Mouse (Mus musculus) layer of hippocampus, postnatal 10 days (tissue): ENCODE data around the gene Upk3b. TPM values are rescaled to one million over a fixed set of nuclear protein-coding genes. Genes with fewer than 3 reads are reported as not detected.

Experiments
- DNase-seq, 2 experiments: peaks; one replicate each; pipeline ENCODE4 v3.0.0; 2021; ENCODE audit warnings: low spot score in 2 of 2
- total RNA-seq, 2 experiments: library from RNA; stranded (reverse); gene quantifications; 2 replicates each; pipeline ENCODE4 v1.2.3; 2021

The Upk3b gene
- total RNA-seq, 2 experiments from 2014 or later: not detected

- DNase-seq: no peak
These were observed 31.1 kb downstream of the Upk3b start for GRCm38 (mm10) chr5:136069411-136069810.

- DNase-seq: no peak
These were observed 34.8 kb downstream of the Upk3b start for GRCm38 (mm10) chr5:136073051-136073450.

DNA sequence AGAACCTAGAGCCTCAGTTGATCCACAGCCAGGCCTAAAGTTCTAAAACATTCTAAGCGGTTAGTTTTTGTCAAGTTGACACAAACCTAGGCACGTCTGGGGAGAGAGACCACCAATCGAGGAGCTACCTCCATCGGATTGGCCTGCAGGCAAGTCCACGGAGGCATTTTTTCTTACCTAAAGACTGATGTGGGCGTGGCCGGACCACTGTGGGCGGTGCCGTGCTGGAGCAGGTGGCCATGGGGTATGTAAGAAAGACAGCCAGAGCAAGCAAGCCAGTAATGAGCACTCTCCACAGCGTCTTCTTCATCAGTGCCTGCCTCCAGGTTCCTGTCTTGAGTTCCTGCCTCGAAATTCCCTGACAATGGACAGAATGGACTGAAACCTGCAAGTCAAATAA, 35.2 kb downstream of the Upk3b start:
- no peak for DNase-seq

DNA sequence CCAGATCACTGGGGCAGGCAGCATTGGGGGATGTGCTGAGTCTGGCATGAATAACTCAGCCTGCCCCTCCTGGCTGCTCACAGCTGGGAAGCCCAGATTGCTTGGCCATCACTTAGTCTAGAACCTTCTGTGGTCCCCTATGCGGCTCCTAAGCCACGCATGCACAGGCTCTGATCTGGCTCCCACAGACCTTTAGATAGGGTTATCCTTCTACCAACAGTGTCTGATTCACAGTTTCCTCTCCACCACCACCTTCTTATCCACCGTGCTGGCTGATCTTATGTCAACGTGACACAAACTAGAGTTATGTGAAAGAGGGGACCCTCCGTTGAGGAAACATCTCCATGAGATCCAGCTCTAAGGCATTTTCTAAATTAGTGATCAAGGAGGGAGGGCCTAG, 36.8 kb downstream of the Upk3b start:
- no peak for DNase-seq

GRCm38 (mm10) chr5:136076284-136076683, 38.0 kb downstream of the Upk3b start:
- DNase-seq: peak; percentile 22 to 28

DNA sequence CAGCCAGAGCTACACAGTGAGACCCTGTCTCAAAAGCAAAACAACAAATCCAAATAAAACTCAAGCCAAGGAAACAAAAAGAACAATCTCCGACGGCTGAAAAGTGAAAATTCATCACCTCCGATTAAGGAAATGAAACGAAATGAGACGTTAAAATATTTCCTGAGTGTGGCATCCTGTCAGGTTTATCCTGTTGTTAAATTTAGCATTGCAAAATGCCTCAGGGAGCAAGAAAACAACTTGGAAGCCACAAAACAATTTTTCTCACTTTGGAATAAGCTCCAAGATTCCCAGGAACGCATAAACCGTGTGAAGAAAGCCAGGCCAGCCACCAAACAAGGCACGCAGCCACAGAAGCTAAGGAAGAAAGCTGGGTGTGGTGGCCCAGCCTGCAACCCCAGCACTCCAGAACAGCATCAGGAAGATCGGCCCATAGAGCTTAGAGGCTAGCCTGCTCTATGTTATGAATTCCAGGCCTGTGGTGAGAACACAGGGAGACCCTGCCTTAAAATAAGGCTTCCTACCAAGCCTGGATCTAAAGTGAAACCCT, 38.8 kb downstream of the Upk3b start:
- DNase-seq: no peak

DNA sequence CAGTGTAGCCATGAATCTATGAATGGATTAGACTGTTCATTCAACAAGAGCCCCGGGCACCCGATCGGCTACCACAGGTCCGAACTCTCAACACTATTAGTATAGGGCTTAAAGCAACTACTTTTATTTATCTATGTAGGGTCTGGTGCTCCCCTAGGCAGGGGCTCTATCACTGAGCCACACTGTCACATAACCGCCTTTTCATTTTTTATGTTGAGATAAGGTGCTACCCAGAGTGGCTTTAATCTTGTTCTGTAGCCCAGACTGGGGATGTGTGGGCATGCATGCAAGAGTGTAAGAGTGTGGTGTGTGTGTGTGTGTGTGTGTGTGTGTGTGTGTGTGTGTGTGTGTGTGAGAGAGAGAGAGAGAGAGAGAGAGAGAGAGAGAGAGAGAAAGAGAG, 39.8 kb downstream of the Upk3b start:
- DNase-seq: no peak

- DNase-seq: no peak
These were observed 44.0 kb downstream of the Upk3b start for GRCm38 (mm10) chr5:136082345-136082744.

- DNase-seq: peak; percentile 87 to 92
These were observed 45.4 kb downstream of the Upk3b start, which contains the start of gene Rasa4 for GRCm38 (mm10) chr5:136083669-136084107. Gene Rasa4 (plus strand): TSS chr5:136083916.

DNA sequence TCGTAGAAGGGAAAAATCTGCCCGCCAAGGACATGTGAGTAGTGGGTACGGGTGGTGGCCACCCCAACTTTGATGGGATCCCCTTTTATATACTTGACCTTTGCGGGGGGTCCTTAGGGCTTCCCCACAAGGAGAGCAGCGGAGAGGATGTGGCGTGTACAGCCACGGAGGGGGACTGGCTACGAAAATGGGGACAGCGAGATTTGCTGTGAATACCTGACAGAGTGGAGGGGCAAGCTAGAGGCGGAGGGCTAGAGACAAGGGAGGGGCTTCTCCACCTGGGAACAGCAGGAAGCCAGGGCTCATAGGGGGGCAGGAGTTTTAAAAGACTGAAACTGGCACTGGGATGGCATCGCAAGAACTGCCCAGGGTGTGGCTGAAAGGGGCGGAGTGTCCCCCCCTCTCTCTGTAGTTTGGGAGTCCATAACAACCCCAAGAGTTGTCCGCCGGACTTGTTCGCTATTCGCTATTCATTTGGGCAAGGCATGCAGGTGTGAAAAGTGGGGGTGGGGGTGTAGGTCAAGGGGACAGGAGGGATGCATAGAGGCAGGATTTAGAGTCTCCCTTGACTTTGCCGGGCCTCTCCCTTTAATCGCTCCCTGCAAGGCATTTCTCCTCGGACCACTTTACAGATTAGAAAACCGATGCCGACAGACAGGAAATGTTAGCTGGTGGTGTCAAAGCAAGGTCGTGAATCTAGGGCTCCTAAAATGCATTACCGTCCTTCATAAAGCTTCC, 46.0 kb downstream of the Upk3b start:
- no peak for DNase-seq

DNA sequence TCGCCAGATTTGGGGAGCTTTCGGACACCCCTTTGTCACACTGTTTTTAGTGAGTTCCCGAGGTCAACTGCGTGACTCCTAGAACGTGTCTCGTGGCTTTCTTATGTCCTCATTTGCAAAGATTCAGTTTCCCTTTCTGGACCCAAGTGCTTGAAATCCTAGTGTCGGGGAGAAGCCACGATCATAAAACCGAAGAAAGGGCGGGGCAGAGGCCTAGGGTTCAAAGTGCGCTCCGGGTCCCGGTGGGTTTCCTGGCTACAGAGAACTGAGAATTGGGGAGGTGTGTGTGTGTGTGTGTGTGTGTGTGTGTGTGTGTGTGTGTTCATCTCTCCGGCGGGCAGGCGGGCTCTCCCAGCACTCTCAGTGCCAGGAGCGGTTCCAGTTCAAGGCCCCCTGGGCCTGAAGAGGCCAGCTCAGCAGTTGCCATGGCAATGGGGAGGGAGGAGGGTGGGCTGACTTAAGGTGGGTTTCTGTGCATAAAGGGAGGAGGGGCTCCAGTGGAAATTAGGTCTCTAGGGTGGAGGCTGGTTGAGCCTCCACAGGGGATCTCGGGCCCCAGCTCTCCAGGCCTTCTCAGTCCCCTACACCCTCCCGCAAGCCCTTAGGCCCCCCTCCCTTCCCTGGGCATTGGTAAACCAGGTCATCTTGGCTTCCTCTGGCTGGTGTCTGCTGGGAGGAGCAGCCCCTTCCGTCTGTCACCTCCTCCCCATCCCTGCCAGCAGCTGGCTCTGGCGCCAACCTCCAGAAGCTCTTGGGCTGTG, 46.8 kb downstream of the Upk3b start:
- no peak for DNase-seq

GRCm38 (mm10) chr5:136086290-136086689, 48.0 kb downstream of the Upk3b start:
- no peak for DNase-seq

DNA sequence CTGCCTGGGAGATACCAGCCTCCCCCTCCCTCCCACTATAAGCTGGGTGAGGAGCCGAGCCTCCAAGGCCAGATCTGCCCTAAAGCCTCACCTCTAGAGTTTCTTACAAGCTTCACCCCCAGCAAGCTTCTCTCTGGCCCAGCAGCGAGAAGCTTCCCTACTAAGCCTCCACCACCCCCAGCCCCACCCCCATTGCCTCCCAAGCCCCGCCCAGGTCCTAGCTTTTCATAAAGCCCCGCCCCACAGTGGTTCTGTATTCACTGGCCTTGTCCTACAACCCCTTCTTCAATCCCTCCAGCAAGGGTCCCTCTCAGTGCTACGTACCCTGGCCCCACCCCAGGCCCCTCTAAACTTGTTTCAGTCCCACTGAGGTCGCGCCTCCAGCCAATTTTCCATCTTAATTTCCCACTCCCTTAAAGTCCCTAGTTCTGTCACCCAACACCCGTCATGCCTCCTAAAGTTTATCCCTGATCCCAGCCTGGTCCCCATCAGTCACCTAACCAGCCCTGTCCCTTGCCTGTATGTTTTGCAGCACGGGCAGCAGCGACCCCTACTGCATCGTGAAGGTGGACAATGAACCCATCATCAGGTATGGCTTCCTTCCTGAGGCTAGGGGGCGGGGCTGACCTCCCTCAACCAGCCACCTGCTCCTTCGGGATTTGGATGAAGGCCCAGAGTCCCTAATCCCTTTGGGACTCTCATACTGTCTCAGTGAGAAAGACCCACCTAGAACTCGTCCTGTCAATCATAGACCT, 50.7 kb downstream of the Upk3b start:
- no peak for DNase-seq

- no peak for DNase-seq
These were observed 53.6 kb downstream of the Upk3b start for GRCm38 (mm10) chr5:136091927-136092326.

- DNase-seq: no peak
These were observed 56.1 kb downstream of the Upk3b start for GRCm38 (mm10) chr5:136094249-136095010.

DNA sequence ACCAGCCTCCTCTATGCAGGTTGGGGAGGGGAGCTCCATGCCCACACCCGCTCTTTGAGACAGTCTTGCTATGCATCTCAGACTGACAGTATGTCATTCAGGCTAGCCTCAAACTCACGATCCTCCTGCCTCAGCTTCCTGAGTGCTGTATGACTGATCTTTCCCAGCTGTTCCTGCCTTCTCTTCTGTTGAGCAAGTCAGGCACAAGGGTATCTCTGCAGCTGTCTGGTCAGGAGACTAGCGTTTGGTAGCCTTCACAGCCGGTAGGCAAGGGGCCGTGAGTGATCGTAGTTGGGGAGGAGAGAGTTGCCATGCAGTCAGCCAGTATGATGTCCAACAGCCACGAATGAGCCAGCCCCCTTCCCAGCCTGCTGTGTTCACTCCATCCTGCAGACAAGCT, 56.8 kb downstream of the Upk3b start:
- no peak for DNase-seq

Other genes with a start within 250 kb of the Upk3b start
- gene Srrm3, start 231.6 kb upstream of the Upk3b start, total RNA-seq: 10 to 100 TPM; 62.6 to 72.2 TPM
- gene Hspb1, start 150.6 kb upstream of the Upk3b start, total RNA-seq: 1 to 10 TPM; 4.2 to 6.1 TPM
- gene Ywhag, start 103.9 kb upstream of the Upk3b start, total RNA-seq: 1,000 to 10,000 TPM; 1,571 to 1,708 TPM
- 1 to 10 TPM; 2.1 to 2.3 TPM for gene Ssc4d, start 64.0 kb upstream of the Upk3b start, total RNA-seq
- not detected for gene Zp3, start 58.4 kb upstream of the Upk3b start, total RNA-seq
- 10 to 100 TPM; 10.0 to 12.4 TPM for gene Dtx2, start 43.7 kb upstream of the Upk3b start, total RNA-seq
- gene Upk3bl, start 16.0 kb downstream of the Upk3b start, total RNA-seq: not detected
- 1 to 10 TPM; 4.3 to 8.5 TPM for gene Rasa4, start 45.4 kb downstream of the Upk3b start, total RNA-seq
- gene Polr2j, start 78.1 kb downstream of the Upk3b start, total RNA-seq: 10 to 100 TPM; 63.5 to 92.7 TPM
- gene Lrwd1, start 97.6 kb downstream of the Upk3b start, total RNA-seq: 10 to 100 TPM; 15.9 to 16.5 TPM
- 10 to 100 TPM; 10.0 to 10.7 TPM for gene Alkbh4, start 97.7 kb downstream of the Upk3b start, total RNA-seq
- gene Orai2, start 132.2 kb downstream of the Upk3b start, total RNA-seq: 10 to 100 TPM; 80.6 to 98.3 TPM
- gene Prkrip1, start 160.5 kb downstream of the Upk3b start, total RNA-seq: 10 to 100 TPM; 45.2 to 46.3 TPM
- gene Sh2b2, start 208.1 kb downstream of the Upk3b start, total RNA-seq: 10 to 100 TPM; 13.2 to 13.4 TPM